Mouse (Mus musculus) ES-Bruce4 (cell line): Measurements from ENCODE around the gene U2af2.

Source experiments
- CTCF ChIP-seq: IDR thresholded peaks from one replicate; pipeline ENCODE4 v1.8.1; 2011; ENCODE audit warnings: low read depth, low read length
- EP300 ChIP-seq: IDR thresholded peaks from 2 replicates; pipeline ENCODE4 v1.6.1; 2011; ENCODE audit warnings: low read depth, low read length; ENCODE audit not compliant: insufficient read depth
- POLR2A ChIP-seq: IDR thresholded peaks from one replicate; pipeline ENCODE4 v1.8.1; 2011; ENCODE audit warnings: low read length; ENCODE audit not compliant: insufficient read depth

GRCm38 (mm10) chr7:5017352-5017751 lies 44.6 kb upstream of the U2af2 start:
- peak; percentile 42 for TF ChIP-seq CTCF
- no peak for TF ChIP-seq EP300
- no peak for TF ChIP-seq POLR2A
